Mouse (Mus musculus): ENCODE measurements around the gene Idh3g. TPM values are rescaled to one million over a fixed set of nuclear protein-coding genes. Genes with fewer than 3 reads are reported as not detected.

The Idh3g gene
- polyA plus RNA-seq, 1 experiment: 141 TPM

Other genes with a start within 250 kb of the Idh3g start
- 22.3 TPM for gene Dusp9, start 147.5 kb downstream of the Idh3g start, polyA plus RNA-seq (2012; fragmentation: generic; extraction: Trizol)
- gene Pnck, start 126.8 kb downstream of the Idh3g start, polyA plus RNA-seq (2012; fragmentation: generic; extraction: Trizol): 0.06 TPM
- 62.8 TPM for gene Slc6a8, start 113.7 kb downstream of the Idh3g start, polyA plus RNA-seq (2012; fragmentation: generic; extraction: Trizol)
- gene Bcap31, start 70.7 kb downstream of the Idh3g start, polyA plus RNA-seq (2012; fragmentation: generic; extraction: Trizol): 185 TPM
- gene Abcd1, start 70.3 kb downstream of the Idh3g start, polyA plus RNA-seq (2012; fragmentation: generic; extraction: Trizol): 7.6 TPM
- 0.02 TPM for gene Plxnb3, start 29.8 kb downstream of the Idh3g start, polyA plus RNA-seq (2012; fragmentation: generic; extraction: Trizol)
- 0.09 TPM for gene Srpk3, start 12.5 kb downstream of the Idh3g start, polyA plus RNA-seq (2012; fragmentation: generic; extraction: Trizol)
- 260 TPM for gene Ssr4, start 131 bp upstream of the Idh3g start, polyA plus RNA-seq (2012; fragmentation: generic; extraction: Trizol)
- 0.18 TPM for gene Pdzd4, start 38.1 kb upstream of the Idh3g start, polyA plus RNA-seq (2012; fragmentation: generic; extraction: Trizol)
- gene Avpr2, start 105.2 kb upstream of the Idh3g start, polyA plus RNA-seq (2012; fragmentation: generic; extraction: Trizol): 0.02 TPM
- 0.55 TPM for gene L1cam, start 109.2 kb upstream of the Idh3g start, polyA plus RNA-seq (2012; fragmentation: generic; extraction: Trizol)
- 0.23 TPM for gene Arhgap4, start 135.0 kb upstream of the Idh3g start, polyA plus RNA-seq (2012; fragmentation: generic; extraction: Trizol)
- gene Naa10, start 135.0 kb upstream of the Idh3g start, polyA plus RNA-seq (2012; fragmentation: generic; extraction: Trizol): 165 TPM
- gene Renbp, start 144.0 kb upstream of the Idh3g start, polyA plus RNA-seq (2012; fragmentation: generic; extraction: Trizol): 73.2 TPM
- 58.7 TPM for gene Hcfc1, start 179.5 kb upstream of the Idh3g start, polyA plus RNA-seq (2012; fragmentation: generic; extraction: Trizol)
- 33.9 TPM for gene Irak1, start 237.0 kb upstream of the Idh3g start, polyA plus RNA-seq (2012; fragmentation: generic; extraction: Trizol)

All from C2C12 (cell line).